Mouse (Mus musculus): ENCODE measurements around the gene Esrra.

Esrra gene

GRCm38 (mm10) chr19:6921647-6922567, at the start of gene Esrra:
Gene Esrra (minus strand): TSS chr19:6921813.
- peak; percentile 99 for DNase-seq (ENCODE audit: low read depth, low spot score)

DNA sequence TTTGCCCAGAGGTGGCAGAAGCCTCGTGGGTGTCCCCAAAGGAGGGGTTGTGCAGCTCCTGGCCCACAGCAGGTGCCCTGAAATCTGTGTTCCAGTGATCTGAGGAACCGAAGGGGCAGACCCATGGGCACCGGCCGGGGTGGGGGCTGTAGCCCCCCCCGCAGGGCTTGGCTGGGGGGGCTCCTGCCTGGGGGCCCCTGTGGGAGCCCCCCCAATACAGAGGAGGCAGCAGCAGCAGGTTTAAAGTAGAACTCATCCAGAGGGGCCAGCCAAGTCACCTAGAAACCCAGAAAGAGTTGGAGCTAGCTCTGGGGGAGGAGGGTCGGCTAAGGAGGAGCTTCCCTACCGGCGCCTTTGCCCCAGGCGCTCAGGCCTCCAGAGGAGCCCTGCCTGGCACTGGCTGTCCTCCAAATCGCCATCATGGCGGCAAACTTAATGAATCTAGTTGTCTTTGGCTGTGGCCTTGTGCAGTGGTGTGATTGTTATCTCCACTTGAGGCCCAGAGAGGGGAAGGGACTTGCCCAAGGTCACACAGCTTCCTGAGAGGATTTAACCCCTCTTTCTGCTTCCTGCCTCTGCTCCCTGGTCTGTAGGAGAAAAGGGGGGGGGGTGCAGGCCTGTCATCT, 49.0 kb upstream of the Esrra start:
- DNase-seq (ENCODE audit: low read depth, low spot score) = no peak

DNA sequence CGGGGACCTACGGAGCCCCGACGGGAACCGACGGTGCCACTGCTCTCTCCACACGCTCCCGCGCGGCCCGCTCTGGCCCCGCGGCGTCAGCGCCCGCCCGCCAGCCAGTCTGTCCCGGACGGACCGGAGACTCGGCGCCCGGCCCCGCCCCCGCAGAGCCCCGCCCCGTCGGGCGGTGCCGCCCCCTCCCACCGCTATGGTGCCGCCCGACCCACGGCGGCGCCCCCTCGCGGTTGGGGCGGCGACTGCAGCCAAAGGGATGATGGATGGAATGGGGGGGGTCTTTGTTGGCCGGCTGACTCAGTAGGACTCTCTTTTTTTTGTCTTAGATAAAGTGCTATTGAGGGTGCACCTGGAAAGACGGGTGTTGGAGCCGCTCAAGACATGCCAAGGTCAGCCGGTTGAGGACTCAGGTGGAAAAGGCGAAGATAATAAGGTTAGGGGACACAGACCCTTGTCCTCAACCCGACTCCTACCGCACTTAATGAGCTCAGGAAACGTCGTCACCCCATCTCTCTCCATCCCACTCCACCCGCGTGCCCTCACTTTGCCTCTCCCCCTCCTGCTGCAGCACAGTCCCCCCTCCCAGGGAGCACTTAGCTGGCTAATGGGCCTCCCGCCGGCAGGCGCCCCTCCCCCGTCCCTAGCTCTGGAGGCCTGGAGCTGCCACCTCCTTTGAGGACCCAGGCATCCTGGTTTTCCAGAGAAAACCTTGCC, 48.2 kb upstream of the Esrra start:
- no peak for DNase-seq (ENCODE audit: low read depth, low spot score)

DNA sequence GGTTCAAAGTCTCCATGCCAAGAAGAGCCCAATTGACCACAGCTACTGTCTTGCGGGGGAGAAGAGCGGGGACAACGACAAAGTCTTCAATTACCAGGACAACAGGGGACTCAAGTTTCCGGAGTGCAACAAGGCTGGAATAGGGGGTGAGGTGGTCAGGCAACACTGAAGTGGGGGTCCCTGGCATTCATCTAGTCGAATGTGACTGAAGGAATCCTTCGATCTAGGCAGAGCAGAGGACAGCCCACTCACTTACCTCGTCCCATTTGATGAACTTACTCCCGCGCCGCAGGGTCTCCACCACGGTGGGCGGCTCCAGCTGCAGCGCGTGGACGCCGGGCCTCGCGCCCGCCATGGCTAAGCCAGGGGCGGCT, 47.7 kb upstream of the Esrra start:
- no peak for DNase-seq (ENCODE audit: low read depth, low spot score)

DNA sequence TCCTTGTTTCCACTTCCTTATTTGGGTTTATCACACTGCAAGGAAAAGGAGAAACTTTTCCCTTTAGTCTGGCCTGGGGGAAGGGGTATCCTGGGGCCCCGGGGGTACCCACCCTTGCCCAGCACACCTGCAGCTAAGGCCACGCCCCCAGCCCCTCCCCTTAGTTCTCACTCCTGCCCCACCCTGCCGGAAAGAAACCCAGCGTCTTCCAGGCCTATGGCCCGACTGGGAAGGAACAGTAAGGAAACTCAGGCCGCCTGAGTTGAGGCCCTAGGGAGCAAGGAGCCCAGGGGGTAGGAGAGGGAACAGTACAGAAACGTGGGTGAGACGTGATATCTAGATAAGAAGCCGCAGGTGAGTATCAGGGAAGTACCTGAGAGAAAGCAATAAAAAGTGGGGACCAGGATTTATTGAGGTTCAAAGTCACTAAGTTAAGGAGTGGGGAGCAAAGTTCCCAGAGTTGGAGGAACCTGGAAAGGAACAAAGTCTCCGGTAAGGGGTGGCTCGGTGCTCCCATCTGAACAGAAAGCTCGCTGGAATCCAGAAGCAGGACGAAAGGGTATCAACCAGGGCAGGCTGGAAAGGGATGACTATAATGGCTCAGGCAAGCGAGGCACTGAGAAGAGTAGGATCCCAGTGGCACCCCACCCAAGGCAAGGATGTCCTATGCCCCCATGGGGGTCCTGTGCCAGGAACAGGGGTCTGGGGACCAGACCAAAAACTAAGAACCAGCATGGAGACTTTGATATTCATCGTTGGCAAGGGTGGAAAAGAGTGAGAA, 47.1 kb upstream of the Esrra start:
- DNase-seq (ENCODE audit: low read depth, low spot score) = no peak

DNA sequence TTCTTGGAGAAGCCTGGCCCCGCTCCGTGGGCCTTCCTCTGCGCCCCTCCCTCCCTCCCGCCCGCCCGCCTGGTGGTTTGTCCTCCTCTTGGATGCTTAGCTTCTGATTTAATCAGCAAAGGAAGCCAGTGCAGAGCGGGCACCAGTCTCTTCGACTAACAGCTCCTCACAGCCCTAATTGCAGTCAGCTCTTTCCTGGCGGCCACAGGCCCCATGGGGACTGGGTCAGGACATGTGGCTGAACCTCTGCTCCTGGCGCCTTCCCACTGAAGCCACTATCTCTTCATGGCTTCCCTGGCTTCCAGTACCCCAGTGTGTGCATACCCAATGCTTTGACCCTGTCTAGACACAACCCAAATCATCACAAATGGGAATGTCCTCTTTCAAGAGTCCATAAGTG, 34.8 kb upstream of the Esrra start:
- no peak for DNase-seq (ENCODE audit: low read depth, low spot score)

GRCm38 (mm10) chr19:6955424-6955823, 33.8 kb upstream of the Esrra start:
- no peak for DNase-seq (ENCODE audit: low read depth, low spot score)

- DNase-seq (ENCODE audit: low read depth, low spot score) = no peak
Measured at GRCm38 (mm10) chr19:6954046-6954445, 32.4 kb upstream of the Esrra start.

GRCm38 (mm10) chr19:6952712-6953037, 31.1 kb upstream of the Esrra start:
- no peak for DNase-seq (ENCODE audit: low read depth, low spot score)

- no peak for DNase-seq (ENCODE audit: low read depth, low spot score)
Measured at GRCm38 (mm10) chr19:6951994-6952711, 30.5 kb upstream of the Esrra start.

DNA sequence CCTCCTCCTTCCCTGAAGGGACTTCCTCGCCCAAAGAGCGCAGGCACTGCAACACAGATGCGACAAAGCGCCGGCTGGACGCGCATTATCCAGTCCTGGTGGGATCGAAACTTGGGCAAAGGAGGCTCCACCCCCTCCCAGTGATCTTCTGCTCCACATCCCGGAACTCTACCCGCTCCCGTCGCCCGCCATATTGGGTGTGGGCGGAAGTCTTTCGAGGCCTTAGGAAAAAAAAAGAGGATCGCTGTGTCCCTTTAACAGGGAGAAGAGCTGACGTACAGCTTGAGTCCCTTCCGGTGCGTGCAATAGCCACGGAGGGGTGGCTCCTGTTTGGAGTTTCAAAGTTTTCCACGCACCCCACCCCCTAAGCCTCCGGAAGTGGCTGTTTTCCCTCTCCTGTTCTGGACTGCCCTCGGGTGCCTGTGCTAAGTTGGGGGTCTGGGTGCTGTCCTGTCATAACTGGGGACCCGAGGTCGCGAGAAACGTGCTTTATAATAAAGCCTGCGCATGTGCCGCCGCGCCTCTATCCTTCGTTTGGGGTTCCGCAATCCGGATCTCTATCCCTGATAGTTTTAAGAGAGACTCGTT, 29.9 kb upstream of the Esrra start:
- DNase-seq (ENCODE audit: low read depth, low spot score) = peak; percentile 69

DNA sequence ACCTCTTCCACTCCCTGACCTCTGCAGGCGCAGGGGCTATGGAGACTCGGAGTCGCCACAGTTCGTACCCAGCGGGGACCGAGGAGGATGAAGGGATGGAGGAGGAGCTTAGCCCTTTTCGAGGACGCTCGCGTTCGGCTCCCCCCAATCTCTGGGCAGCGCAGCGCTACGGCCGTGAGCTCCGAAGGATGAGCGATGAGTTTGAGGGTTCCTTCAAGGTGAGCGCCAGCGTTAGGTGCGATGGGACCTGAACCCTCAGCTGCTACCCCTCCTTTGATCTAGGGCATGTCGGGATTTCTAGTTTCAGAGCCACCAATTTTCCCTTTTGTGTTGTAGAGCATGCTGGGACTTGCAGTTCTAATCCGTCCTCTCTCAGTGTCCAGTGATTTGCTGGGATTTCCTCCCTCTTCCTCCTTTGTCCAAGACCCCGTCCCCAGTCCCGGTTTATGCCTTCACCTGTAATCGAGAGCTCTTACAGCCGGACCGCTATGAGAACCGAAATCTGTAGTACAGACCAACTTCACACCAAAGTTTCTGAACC, 29.1 kb upstream of the Esrra start:
- DNase-seq (ENCODE audit: low read depth, low spot score) = no peak

GRCm38 (mm10) chr19:6949951-6950350, 28.3 kb upstream of the Esrra start:
- DNase-seq (ENCODE audit: low read depth, low spot score) = no peak

GRCm38 (mm10) chr19:6949532-6949931, 27.9 kb upstream of the Esrra start:
- no peak for DNase-seq (ENCODE audit: low read depth, low spot score)

DNA sequence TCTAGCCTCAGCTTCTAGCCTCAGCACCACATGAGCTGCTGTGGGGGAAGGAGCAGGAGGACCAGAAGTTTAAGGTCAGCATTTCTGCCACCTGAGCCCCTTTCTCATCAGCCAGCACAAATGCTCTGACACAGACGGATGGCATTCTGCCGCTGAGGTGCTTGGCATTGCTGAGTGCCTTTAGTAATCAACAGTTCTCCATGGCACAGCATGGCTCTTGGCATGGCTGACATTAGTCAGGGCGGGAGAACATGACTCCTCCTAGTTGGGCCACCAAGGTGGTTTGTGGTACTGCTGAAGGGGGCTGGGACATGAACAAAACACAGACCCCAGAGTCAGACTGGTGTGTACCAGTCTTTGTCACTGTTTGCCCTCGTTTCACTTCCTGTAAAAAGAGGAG, 26.6 kb upstream of the Esrra start:
- no peak for DNase-seq (ENCODE audit: low read depth, low spot score)

GRCm38 (mm10) chr19:6947742-6948141, 26.1 kb upstream of the Esrra start:
- no peak for DNase-seq (ENCODE audit: low read depth, low spot score)

GRCm38 (mm10) chr19:6943709-6944108, 22.1 kb upstream of the Esrra start:
- DNase-seq (ENCODE audit: low read depth, low spot score) = no peak

DNA sequence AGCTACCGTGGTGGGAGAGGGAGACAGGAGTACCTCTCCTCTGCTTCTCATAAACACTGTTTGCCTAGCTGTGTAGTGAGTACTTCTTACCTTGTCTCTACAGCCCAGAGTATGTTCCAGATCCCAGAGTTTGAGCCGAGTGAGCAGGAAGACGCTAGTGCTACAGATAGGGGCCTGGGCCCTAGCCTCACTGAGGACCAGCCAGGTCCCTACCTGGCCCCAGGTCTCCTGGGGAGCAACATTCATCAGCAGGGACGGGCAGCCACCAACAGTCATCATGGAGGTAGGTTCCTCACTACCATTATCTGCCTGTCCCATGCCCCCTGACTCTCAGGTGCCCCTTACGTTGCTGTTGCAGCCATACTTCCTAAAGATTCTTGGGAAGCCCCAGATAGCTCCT, 21.2 kb upstream of the Esrra start:
- no peak for DNase-seq (ENCODE audit: low read depth, low spot score)

- peak; percentile 86 for DNase-seq (ENCODE audit: low read depth, low spot score)
Measured at GRCm38 (mm10) chr19:6942249-6942691, 20.7 kb upstream of the Esrra start, which contains the start of gene Gpr137. Gene Gpr137 (minus strand): TSS chr19:6942480.
